Mouse (Mus musculus) G1E-ER4 (cell line): ENCODE data around the gene Cabp4. TPM values are rescaled to one million over a fixed set of nuclear protein-coding genes. Genes with fewer than 3 reads are reported as not detected.

Source experiments
- GATA1 ChIP-seq: IDR thresholded peaks from one replicate; pipeline ENCODE4 v1.8.0; 2012; ENCODE audit warnings: low read length, inconsistent platforms
- polyA plus RNA-seq: library from polyadenylated mRNA; stranded (reverse); fragments of >175 nt; gene quantifications from 2 replicates; pipeline ENCODE4 v1.2.3, GENCODE M21; 2012

Cabp4 gene
- polyA plus RNA-seq, 1 experiment = not detected

GRCm38 (mm10) chr19:4171393-4172290 lies 27.8 kb upstream of the Cabp4 start:
- TF ChIP-seq GATA1 = no peak

DNA sequence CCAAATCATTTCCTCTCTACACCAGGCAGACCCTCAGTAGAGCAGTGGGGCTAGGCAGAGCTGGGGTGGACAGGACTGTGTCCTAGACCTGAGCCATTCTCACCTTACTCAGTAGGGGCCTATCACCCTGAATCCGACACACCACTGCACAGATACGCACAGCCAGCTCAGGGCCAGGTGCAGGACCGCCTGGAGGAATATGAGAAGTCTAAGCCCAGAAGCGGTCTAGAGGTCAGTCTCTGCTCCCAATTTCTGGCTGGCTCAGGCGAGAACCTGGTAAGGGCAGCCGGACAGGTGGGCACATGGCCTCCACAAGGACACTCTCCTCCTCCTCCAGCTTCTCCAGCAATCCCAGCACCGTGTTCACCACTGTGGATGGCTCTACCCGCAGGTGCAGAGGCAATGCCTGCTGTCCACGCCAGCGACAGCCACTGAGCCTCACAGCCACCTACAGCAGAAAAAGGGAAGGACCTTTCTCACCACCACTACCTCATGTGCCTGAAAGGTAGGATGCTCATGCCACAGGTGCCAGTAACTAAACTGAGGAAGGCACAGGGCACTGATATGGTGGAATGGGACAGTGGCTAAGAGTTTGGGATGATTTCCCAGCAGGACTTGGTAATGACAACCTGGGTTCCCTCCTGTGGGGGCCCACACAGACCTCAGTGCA lies 27.0 kb upstream of the Cabp4 start:
- no peak for TF ChIP-seq GATA1

GRCm38 (mm10) chr19:4169810-4170209 lies 26.0 kb upstream of the Cabp4 start:
- TF ChIP-seq GATA1 = no peak

DNA sequence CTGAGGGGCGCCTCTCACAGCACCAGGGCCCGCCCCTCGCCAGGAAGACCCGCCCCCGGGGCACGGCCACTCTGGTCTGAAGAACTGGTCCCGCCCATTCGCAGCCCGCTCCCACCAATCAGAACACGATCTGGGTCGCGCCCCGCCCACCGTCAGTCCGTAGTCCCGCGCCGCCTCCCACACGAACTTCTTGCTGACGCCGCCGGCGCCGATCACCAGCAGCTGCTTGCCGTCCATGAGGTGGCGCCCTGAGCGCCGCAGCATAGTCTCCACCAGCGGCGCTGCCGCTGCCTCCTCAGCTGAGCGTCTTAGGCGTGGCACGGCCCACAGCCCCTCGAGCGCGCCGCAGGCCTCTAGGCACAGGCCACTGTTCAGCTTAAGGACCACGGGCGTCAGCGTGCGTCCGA lies 25.5 kb upstream of the Cabp4 start:
- TF ChIP-seq GATA1 = no peak

DNA sequence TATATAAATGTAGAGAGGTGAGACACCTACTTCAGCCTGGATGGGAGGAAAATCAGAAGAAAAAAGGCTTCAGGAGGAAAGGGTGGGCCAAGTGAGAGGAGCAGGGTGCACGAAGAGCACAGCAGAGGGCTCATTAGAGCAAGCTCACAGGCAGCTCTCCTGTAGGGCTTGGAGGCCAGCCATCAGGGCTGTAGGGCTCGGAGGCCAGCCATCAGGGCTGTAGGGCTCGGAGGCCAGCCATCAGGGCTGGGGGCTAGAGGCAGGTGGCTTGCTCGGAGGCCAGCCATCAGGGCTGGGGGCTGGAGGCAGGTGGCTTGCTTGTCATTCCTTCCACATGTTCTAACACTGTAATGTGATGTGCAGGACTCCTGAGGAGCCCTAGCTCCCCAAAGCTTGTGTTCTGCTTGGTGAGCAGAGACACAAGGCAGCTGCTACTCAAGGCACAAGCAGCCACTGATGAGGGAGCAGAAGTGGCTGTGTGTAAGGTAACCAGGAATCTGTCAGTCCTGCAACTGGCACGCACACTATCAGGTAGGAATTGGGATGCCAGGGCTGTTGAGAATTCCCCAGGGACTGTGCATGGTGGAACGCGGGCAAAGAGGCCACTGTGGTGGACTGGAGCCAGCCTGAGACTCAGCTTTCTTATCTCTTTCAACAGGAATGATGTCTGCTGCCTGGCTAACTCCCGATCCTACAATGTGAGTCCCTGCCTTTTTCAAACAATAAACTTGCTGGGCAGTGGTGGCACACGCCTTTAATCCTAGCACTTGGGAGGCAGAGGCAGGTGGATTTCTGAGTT lies 23.0 kb upstream of the Cabp4 start:
- TF ChIP-seq GATA1 = no peak

- no peak for TF ChIP-seq GATA1
Observed at GRCm38 (mm10) chr19:4164721-4165120, 20.9 kb upstream of the Cabp4 start.

GRCm38 (mm10) chr19:4164100-4164499 lies 20.3 kb upstream of the Cabp4 start:
- no peak for TF ChIP-seq GATA1

DNA sequence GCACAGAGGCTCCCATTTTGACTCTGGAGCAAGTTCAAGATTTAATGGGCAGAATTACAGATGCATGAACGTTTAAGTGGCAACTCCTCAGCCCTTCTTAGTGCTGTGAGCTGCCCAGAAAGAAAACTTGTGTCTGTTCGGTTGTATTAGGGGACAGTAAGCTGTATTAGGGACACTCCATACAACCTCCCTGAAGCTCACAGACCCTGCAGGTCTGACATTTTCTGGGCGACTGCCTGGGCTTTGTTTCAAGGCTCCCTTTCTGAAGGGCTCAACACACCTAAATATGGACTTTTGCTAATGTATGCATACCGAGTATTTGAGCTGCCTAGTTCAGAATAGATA lies 19.7 kb upstream of the Cabp4 start:
- TF ChIP-seq GATA1 = no peak

DNA sequence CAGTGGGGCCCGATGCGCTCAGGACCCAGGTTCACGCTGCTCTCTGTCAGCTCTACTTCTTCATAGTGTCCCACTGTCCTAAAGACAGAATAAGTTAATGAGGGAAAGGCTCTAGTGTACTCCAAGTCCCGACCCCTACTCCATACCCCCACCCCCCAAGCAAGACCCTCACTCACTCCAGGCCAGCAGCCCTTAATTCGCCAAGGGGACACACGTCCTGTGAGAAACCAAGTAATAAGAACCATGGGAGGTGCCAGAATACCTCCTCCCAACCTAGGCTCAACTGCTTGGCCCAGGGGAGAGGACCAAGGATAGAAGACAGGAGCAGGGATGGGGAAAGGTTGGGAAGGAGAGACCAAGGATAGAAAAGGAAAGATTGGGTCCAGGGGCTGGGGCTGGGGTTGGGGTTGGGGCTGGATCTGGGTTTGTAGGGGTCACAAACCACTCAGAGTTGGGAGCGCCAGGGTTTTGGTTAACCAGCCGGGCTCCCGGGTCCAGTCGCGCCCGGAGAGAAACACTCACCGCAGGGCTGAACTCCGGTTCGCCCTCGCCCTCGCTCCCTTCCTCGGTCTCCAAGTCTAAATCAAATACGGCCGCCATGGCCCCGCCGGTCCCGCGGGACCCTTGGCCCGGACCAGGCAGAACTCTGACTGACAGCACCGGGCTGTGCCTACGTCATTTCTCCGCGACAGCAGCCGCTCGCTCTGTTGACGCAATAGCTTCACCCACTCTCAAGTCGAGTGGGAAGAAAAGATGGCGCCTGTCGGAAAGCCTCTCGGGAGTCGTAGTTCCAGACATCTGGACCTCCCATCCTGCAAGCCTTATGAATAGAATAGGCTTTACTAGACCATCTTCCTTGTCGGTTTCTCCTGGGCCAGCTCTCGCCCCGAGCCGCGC lies 19.1 kb upstream of the Cabp4 start, which contains the start of gene Rps6kb2:
Gene Rps6kb2, minus strand, starts transcription at position 709 of the 897 bp plus-strand sequence.
- TF ChIP-seq GATA1 = no peak

DNA sequence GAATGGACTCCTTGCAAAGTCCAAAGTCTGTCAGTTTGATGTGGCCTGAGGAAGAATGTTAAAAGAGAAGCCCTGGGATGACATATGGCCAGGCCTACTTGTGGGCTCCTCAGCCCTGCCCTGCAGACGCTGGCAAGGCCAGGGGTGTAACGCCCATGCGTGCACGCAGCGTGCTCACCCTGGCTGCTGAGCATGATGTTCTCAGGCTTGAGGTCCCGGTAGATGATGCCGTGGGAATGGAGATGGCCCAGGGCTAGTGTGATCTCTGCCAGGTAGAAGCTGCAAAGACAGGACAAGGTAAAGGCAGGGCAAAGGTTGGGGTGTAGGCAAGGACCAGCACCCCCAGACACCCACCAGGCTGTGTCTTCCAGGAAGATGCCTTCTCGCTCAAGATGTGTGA lies 15.2 kb upstream of the Cabp4 start:
- TF ChIP-seq GATA1 = no peak

DNA sequence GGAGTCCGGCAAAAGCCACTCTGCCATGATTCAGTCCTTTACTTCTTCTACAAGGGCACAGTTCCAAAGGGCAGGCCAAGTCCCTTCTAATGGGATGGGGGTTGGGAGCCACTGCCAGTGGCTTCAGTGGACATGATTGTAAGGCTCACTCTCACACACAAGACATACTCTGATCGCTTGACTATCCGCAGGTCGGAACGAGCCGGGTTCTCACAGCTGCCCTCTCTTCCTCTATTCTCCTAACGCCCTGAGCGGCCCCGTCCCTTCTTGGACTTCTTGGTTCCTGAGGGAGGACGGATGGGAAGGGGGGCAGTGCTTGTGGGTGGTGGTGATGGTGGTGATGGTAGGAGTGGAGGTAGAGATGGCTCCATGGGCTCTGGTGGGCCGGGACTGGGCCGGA lies 12.9 kb upstream of the Cabp4 start:
- TF ChIP-seq GATA1 = no peak

GRCm38 (mm10) chr19:4156073-4156579 lies 12.3 kb upstream of the Cabp4 start:
- no peak for TF ChIP-seq GATA1

DNA sequence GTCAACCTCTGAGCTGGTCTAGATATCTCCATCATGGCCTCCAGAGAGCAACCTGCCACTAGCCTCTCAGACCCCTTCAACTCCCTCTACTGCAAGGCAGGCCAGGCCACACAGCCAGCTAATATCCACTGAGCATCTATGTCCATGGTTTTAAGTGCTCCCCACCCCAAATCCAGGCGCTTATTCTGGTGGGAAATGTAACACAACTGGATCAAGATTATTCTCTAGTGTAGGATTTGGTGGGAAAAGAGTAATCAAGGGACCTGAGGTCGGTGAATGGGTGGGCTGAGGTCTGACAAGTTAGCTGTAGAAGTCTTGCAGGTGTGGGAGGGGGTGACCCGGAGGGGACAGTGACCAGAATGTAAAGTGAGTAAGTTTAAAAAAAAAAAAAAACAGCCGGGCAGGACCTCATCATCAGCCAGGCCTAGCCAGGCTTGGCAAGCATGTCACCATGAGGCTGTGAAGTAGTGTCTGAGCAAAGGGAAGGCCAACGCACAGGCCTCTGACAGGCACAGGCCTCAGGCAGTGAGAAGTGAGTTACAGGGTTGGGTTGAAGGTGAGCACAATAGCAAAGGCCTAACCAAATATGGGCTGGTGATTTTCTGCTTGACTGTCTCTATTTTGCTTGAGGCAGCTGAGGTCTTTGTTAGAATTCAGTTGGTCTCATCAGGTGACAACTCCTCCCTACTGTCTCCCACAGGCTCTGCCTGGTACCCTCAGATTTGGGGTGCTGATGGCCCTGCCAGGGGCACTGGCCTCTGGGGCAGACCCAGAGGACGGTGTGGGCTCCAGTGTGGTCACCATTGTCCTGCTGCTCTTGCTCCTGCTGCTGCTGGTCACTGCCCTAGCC lies 11.6 kb upstream of the Cabp4 start:
- TF ChIP-seq GATA1 = no peak

DNA sequence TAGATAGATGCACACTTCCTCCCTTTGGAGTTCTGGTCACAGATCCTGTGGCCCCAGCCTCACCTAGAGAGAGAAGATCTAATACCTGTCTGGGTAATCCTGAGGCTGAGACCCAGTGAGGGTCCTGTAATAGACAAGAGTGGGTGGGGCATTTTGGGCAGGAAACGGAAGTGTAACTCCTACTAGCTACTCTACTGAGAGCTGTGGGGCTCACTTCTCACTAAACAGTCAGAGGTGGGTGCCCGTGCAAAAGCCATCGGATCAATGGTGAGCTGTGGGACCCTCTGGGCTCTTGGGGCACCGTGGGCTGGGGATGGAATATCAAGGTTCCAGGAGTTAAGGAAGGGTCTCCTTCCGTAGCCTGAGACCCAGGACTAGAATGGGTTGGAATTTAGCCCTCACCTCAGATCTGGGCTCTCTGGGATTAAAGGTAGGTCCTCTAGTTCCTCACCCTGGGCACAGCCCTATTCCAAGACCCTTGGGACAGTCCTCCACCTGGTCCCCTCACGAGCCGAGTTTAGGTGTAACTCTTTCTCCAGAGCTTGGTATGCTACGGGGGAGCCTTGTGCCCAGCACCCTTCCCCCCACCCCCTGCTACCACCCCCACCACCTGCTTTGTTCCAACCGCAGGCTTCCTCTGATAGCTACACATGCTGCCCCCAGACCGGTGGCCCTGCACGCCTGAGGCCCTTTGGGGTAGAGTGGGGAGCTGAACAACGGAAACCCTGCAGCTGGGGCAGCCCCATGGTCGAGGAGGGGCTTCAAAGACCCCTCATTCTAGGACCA lies 10.8 kb upstream of the Cabp4 start:
- no peak for TF ChIP-seq GATA1
